Mouse (Mus musculus) T-helper 2 cell (primary cell): ENCODE data around the gene Mgat3.

Experiments used
- in situ Hi-C: fragments of 300-600 bp; cut with MboI, MseI; formaldehyde crosslinking; loops from one replicate; pipeline ENCODE4 v1.15.1; 2025; ENCODE audit warnings: high pct_unique_total_duplicates

Gene Mgat3

GRCm38 (mm10) chr15:80173001-80173771, at the start of gene Mgat3:
TSS of gene Mgat3 (plus strand) at chr15:80173721.
- in situ Hi-C loops: loop anchor here (10.0 kb wide), 2 partner anchors 192 to 1912 kb away; no protein-coding TSS in a partner anchor

GRCm38 (mm10) chr15:80124651-80125050, 48.9 kb upstream of the Mgat3 start:
- in situ Hi-C loops: no loop called here

DNA sequence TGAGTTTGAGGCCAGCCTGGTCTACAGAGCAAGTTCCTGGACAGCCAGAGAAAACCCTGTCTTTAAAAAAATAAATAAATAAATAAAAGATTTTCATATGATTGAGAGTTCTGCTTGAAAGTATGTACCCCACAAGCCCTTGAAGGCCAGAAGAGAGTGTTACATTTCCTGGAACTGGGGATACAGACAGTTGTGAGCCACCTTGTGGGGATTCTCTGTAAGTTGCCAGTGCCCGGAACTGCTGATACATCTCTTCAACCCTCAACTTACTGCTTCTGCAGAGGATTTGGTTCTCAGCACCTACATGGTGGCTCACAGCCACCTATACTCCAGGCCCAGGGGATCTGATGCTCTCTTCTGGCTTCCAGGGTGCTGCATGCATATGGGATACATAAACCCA, 46.3 kb upstream of the Mgat3 start:
- in situ Hi-C loops: no loop called here

DNA sequence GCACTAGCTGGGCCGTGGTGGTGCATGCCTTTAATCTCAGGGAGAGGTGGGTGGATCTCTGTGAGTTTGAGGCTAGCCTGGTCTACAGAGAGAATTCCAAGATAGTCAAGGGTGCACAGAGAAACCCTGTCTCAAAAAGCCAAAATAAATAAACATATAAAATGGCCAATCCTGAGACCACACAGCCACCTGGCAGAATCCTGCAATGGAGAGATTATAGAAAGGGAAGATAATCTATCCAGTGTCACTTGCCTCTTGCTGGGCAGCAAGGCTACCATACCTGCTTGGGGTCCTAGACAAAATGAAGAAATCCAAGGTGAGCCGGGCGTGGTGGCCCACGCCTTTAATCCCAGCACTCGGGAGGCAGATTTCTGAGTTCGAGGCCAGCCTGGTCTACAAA, 43.5 kb upstream of the Mgat3 start:
- in situ Hi-C loops: no loop called here

DNA sequence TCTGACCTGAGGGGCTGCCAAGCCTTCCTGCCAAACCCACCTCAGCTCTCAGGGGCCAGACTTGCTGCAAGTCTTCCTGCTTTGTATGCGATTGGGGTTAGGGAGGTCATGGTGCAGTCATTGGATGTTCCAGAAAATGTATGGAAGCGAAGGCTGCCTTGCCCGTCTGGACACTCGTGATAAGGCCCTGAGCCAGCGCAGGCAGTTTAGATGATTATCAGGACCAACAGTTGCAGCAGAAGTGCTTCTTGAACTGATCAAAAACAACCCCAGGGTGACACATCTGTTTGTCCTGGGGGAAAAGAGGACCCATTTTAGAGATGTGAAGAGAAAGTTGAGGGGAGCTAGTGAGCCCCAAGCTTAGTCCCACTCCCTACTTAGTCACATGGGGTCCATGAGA, 42.8 kb upstream of the Mgat3 start:
- in situ Hi-C loops: no loop called here

DNA sequence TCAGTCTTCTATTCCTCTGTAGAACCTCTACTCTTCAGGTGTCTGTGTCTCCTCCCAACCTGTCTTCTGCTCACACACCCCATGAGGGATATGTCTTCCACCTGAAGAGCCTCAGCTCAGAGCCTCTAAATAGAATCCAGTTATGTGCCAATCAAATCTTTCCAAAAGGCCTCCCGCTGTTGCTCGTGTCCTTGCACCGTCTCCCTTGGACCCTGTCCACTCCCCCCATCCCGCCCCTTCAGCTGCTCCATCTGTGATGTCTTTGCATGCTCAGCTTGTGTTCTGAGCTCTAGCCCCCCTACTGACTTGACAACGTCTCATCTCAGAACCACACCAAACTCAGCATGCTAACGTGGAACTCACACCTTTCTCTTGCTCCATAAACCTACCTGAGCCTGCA, 42.1 kb upstream of the Mgat3 start:
- in situ Hi-C loops: no loop called here

- in situ Hi-C loops: no loop called here
Measured at GRCm38 (mm10) chr15:80132452-80132851, 41.1 kb upstream of the Mgat3 start.

DNA sequence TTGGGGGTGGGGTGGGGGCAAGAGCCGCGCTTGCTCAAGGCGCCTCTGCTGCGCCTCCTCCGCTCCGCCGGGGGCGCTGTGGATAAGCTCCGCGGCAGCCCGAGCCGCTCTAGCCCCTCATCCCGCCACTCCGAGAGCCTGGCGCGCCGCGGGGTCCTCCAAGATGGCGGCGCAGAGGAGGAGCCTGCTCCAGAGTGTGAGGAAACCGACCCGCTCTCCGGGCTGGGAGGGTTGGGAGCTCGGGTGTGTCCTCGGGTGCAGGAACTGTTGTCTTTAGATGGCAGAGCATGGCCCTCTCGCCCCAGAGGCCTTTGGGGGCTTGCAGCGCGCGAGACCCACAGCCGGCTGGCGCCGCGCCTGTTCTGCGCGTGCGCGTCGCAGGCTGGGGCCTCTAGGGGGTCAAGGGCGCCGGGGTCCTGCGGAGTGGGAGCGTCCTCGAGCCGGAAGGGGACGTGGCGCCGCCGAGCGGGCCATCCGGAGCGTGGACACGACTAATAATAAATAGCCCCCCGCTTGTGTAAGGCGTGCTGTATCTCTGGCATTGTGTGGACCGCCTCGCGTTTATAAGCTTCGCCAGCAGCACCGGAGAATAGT, 40.4 kb upstream of the Mgat3 start, which contains the start of gene Tab1:
TSS of gene Tab1 (plus strand) at position 135 of the 594 bp plus-strand sequence.
- in situ Hi-C loops: no loop called here

DNA sequence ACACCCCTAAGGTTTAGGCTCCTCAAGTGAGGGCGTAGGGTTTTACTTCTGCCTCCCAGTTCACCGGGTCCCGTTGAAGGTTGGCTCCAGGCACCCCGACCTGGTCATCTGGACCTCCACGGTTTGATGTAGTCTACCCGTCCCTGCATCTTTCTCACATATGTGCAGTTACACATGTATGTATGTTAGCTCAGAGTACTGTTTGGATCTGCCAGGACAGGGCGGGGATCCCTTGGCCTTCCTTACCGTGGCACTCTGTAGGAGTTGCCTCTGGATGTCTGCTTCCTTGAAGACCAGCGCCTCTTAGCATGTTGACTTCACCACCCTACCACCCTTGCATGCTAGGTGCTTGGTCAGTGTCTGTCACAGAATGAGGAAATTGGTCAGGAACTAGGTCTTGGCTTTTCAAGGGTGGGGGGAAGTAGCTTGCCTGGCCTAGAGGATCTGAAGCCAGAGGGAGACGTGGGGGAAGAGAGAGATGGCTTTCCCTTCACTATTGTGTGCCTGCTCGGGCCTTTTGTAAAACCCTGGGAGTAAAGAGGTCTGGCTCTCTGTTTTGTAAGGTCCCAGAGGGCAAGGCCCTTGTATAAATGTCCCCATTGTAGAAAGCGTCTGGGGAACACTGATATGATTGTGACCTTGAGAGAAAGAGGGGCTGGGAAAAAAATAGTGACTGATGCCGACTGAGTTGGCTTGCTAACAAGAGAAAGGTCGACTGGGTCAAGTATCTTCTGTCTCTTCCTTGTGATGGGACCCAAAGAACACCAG, 39.7 kb upstream of the Mgat3 start:
- in situ Hi-C loops: no loop called here

DNA sequence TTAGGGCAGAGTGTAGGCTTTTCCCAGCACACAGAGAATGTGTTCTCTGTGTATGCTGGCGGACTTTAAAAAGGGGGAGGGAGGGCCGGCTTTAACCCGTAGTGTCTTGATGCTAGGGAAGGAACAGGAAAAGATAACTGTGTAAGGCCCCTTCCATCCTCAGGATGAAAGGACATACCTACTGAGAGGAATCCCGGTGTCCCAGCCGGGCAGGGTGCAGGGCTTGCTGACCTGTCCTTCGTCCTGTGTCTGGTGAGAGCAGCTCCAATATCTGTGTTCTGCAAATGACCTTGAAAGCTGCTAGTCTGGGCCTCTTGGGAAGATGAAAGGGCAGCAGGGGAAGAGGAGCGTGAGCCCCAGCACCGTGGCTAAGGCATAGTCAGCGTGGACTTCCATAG, 39.1 kb upstream of the Mgat3 start:
- in situ Hi-C loops: no loop called here

GRCm38 (mm10) chr15:80135499-80135898, 38.0 kb upstream of the Mgat3 start:
- in situ Hi-C loops: no loop called here

DNA sequence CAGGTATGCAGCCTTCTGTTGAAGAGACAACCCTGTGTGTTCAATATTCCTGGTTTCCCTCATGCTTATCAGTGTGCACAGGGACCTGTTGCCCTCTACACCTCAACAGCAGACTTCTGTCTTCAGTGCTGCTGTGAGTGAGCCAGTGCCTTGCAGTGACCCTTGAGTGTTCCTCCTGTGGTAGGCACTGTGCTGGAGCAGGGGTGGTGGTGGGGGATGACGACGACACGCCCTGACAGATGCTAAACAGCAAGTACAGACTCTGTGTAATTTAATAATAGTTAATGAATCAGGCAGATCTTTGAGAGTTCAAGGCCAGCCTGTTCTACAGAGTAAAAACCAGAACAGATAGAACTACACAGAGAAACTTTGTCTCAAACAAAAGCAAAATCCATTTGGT, 36.9 kb upstream of the Mgat3 start:
- in situ Hi-C loops: no loop called here

- in situ Hi-C loops: no loop called here
Measured at GRCm38 (mm10) chr15:80137945-80138791, 35.4 kb upstream of the Mgat3 start.

- in situ Hi-C loops: no loop called here
Measured at GRCm38 (mm10) chr15:80140302-80140701, 33.2 kb upstream of the Mgat3 start.

DNA sequence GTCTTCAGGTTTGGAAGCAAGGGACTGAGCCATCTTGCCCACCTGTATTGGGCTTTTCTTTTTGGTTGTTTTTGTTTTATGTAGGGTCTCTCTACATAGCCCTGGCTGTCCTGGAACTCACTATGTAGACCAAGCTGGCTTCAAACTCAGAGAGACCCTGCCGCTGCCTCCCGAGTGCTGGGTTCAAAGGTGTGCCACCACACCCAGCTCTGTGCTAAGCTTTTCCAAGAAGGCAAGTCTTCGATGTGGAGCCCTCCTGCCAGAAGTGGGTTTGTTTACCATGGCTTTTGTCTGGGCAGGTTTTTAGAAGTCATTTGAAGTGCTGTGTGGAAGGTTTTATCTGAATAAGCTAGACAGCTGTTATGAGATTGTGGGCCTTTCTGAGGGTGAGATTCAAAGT, 32.6 kb upstream of the Mgat3 start:
- in situ Hi-C loops: no loop called here

- in situ Hi-C loops: no loop called here
Measured at GRCm38 (mm10) chr15:80142130-80142529, 31.4 kb upstream of the Mgat3 start.

DNA sequence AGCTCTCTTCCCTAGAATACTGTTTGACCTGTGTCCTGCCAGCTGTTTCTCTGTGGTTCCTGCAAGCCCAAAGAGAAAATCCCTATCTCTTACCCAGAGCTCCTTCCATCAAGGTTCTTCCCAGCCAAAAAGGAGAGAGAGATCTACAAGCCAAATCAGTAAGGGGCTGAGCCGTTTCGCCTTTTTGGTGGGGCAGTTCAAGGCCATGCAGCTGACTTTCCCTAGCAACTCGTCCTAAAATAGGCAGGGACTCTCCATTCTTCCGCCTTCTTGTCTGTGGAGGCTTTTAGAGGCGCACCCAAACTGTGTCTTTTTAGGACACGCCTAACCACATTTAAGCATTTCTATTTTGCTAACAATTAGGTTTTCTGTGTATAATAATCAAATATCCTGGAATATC, 29.8 kb upstream of the Mgat3 start:
- in situ Hi-C loops: no loop called here

GRCm38 (mm10) chr15:80145397-80145796, 28.1 kb upstream of the Mgat3 start:
- in situ Hi-C loops: no loop called here

DNA sequence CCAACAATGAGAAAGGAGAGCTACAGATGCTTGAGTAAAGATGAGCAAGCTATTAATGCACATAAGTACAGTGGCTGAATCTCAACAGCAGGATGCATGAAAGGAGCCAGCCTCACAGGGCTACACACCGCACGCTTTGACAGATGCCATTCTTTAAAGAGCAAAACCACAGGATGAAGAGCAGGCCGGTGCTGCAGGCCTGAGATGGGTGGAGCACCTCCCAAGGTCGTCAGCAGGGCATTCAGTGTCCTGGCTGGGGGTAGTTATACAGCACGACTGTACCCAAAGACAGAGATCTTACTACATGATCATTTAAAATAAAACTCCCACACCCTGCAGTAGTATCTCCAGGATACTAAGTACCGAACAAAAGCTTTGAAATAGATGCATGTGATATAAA, 27.4 kb upstream of the Mgat3 start:
- in situ Hi-C loops: no loop called here

DNA sequence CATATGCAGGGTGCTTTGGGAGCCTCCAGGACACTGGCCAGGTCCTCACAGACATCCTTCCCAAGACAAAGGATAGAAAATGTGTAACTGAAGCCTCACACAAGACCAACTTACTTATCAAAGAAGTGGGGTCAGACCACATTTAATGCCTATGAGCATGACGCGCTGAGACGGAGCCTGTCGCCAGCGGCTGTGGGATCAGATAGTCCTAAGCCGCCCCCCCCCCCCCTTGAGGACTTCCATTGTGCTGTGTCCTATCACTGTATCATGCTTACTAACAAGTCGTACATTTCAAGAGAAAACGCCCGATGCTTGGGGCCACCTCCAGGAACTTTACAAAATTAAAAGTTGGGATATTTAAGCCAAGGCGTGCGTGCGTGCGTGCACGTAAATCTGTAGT, 26.4 kb upstream of the Mgat3 start:
- in situ Hi-C loops: no loop called here

DNA sequence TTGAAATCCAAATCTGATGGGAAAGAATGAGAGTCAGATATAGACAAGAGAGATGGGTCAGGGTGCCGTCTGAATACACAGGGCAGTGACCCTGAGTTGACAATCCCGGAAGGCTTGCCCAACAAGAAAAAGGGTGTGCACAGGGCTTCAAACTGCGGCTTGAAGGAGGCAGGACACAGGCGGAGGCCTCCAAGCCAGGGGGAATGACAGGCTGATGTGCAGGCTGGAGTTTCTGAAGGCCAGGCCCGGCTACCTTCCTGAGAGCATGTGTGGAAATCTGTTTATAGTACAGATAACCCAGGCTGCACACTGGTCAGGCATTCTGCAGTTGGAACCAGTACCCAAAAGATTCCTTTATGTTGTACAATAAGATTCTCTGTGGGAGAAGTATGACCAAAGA, 26.0 kb upstream of the Mgat3 start:
- in situ Hi-C loops: no loop called here

DNA sequence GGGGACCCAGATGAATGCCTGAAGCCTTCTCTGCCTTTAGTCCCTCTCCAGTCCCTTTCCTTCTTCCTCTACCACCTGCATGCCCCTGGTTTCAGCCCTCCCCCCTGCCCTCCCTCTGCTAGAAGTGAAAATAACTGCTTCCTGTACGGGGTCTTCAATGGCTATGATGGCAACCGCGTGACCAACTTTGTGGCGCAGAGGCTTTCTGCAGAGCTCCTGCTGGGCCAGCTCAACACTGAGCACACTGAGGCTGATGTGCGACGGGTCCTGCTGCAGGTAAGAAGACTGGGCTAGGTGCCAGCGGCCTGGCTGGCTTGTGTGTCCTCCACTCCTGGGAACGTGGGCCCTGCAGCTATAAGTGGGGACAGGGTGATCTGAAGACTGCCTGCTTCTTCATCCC, 25.0 kb upstream of the Mgat3 start:
- in situ Hi-C loops: no loop called here
